Mouse (Mus musculus): ENCODE results near the gene Nr3c2.

- TF ChIP-seq EP300 (IDR thresholded peaks at IDR 0.05; ENCODE audit: insufficient read depth, low read depth, low read length) = no peak
- no peak for TF ChIP-seq CTCF (IDR thresholded peaks at IDR 0.05; ENCODE audit: low read depth, low read length)
- TF ChIP-seq POLR2A (IDR thresholded peaks at IDR 0.05; ENCODE audit: insufficient read depth, low read length) = no peak
Measured at GRCm38 (mm10) chr8:76971761-76972404, 72.6 kb downstream of the Nr3c2 start.
